Mouse (Mus musculus) limb, embryonic 11.5 days (tissue): Measurements from ENCODE around the gene Nbr1. TPM values are rescaled to one million over a fixed set of nuclear protein-coding genes. Genes with fewer than 3 reads are reported as not detected.

Source experiments
- ATAC-seq: fragments of 200-750 bp; cut with Nextera tagmentation; 2 replicates; pipeline ENCODE4 v1.8.0; 2017; ENCODE audit warnings: low read depth; ENCODE audit not compliant: insufficient number of reproducible peaks, low FRiP score, low TSS enrichment
- DNase-seq: peaks from one replicate; pipeline ENCODE4 v3.0.0-alpha.2; 2015; ENCODE audit warnings: low spot score
- H3K27ac ChIP-seq: fragments of 300-500 bp; sonication (generic); replicated peaks from 2 replicates; pipeline ENCODE4 v1.5.1; 2014; ENCODE audit warnings: low read depth, mild to moderate bottlenecking, low read length
- H3K27me3 ChIP-seq: fragments of 300-500 bp; sonication (generic); 2 replicates; pipeline ENCODE4 v1.6.1; 2014; ENCODE audit warnings: mild to moderate bottlenecking, low read length, mixed read lengths; ENCODE audit not compliant: control insufficient read depth, insufficient read depth
- H3K36me3 ChIP-seq: fragments of 300-500 bp; sonication (generic); 2 replicates; pipeline ENCODE4 v1.6.1; 2014; ENCODE audit warnings: mild to moderate bottlenecking, low read length, moderate library complexity, mixed read lengths; ENCODE audit not compliant: control insufficient read depth, insufficient read depth
- H3K4me1 ChIP-seq: fragments of 300-500 bp; sonication (generic); 2 replicates; pipeline ENCODE4 v1.6.1; 2014; ENCODE audit warnings: low read length, mixed read lengths; ENCODE audit not compliant: control insufficient read depth, insufficient read depth
- H3K4me2 ChIP-seq: fragments of 300-500 bp; sonication (generic); 2 replicates; pipeline ENCODE4 v1.6.1; 2014; ENCODE audit warnings: low read depth, mild to moderate bottlenecking, moderate library complexity; ENCODE audit not compliant: severe bottlenecking
- H3K4me3 ChIP-seq: fragments of 300-500 bp; sonication (generic); 2 replicates; pipeline ENCODE4 v1.5.1; 2014; ENCODE audit warnings: low read depth, low read length
- H3K9ac ChIP-seq: fragments of 300-500 bp; sonication (generic); 2 replicates; pipeline ENCODE4 v1.6.1; 2014; ENCODE audit warnings: mild to moderate bottlenecking, low read length
- H3K9me3 ChIP-seq: fragments of 300-500 bp; sonication (generic); 2 replicates; pipeline ENCODE4 v1.6.1; 2016; ENCODE audit warnings: low read length; ENCODE audit not compliant: control insufficient read depth
- WGBS: fragments of 180-500 bp; shearing (Covaris S2); extraction: QIAGEN DNeasy Blood & Tissue Kit; methylation state at CpG from one replicate; pipeline ENCODE4 v1.1.7; 2014; 5-methylcytosine and 5-hydroxymethylcytosine counted together
- polyA plus RNA-seq: library from polyadenylated mRNA; unstranded; fragments of >200 nt; fragmentation: Nextera tagmentation; extraction: Ambion mirVana; gene quantifications from 2 replicates; pipeline ENCODE4 v1.2.1, GENCODE M21; 2014

Nbr1 gene
- polyA plus RNA-seq, 1 experiment from 2014 or later, result 64.1 TPM

DNA sequence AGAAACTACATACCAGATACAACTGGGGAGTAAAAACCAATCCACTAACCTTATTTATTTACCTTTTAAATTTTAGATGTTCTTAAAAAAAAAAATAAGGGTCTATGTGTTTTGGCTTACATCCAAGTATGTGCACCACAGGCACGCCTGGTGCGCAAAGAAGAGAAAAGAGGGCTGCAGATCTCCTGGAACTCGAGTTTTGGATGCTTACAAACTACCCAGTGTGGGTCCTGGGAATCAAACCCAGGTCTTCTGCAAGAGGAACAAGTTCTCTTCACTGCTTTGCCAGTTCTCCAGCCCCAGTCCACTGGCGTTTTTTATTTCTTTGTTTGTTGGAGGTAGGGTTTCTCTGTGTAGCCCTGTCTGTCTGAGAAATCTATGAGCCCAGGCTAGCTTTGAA is 25.3 kb upstream of the Nbr1 start:
- no peaks in the 10 kb centered on the region for H3K4me1 ChIP-seq
- H3K27me3 ChIP-seq, result no peaks in the 10 kb centered on the region
- H3K9me3 ChIP-seq, result no peaks in the 10 kb centered on the region
- ATAC-seq, result no peak
- H3K36me3 ChIP-seq, result peaks cover 18% of the 10 kb centered on the region
- no peak overlapping the region for H3K9ac ChIP-seq
- 91% methylated on average over 4 of the region's 4 CpGs for WGBS
- no peak overlapping the region for H3K4me3 ChIP-seq
- H3K27ac ChIP-seq, result no peak overlapping the region
- no peak for DNase-seq
- H3K4me2 ChIP-seq, result no peak overlapping the region

DNA sequence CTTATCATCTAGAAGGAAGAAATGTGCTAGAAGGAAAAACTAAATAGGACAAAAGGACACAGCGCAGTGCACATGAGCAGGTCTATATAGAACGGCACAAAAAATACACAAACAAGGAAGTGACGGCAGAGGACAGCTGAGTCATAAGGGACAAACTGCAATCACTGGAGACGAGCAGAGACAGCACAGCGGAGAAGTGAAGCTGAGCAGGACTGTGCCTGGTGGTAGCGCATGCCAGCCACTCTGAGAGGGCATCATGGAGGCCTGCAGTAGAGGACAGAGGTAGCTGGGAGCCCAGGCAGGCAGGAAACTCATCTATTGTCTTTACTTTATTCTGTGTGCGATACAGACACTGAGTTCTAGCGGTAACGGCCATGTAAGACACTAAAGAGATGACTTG is 8.4 kb upstream of the Nbr1 start:
- H3K27ac ChIP-seq, result no peak overlapping the region
- H3K4me1 ChIP-seq, result no peaks in the 10 kb centered on the region
- no peak for DNase-seq
- no peaks in the 10 kb centered on the region; the same call in 1 of the 2 replicates for H3K36me3 ChIP-seq
- no peak overlapping the region for H3K9ac ChIP-seq
- no peak for ATAC-seq
- no peak overlapping the region for H3K4me3 ChIP-seq
- no peak overlapping the region for H3K4me2 ChIP-seq
- H3K9me3 ChIP-seq, result no peaks in the 10 kb centered on the region
- no peaks in the 10 kb centered on the region for H3K27me3 ChIP-seq
- 93% methylated on average over 9 of the region's 9 CpGs for whole genome bisulfite sequencing

DNA sequence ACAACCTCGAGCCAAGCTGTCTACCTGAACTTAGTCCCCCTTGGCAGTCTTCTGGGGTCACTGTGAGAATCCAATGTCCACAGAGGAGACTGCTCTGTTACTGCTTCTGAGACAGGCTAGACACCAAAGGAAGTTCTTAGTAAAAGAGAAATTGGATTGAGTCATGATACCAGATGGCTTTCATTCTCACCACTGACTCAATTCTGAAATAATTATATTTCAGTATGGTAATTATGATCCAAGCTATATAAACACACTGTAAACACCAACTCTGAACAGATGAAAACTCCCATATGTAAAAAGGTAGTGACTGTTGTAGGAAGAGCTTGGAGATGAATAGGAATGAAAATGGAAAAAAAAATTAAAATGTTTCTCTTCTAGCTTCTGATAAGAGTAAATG is 7.8 kb upstream of the Nbr1 start:
- no peak for ATAC-seq
- H3K27ac ChIP-seq, result no peak overlapping the region

DNA sequence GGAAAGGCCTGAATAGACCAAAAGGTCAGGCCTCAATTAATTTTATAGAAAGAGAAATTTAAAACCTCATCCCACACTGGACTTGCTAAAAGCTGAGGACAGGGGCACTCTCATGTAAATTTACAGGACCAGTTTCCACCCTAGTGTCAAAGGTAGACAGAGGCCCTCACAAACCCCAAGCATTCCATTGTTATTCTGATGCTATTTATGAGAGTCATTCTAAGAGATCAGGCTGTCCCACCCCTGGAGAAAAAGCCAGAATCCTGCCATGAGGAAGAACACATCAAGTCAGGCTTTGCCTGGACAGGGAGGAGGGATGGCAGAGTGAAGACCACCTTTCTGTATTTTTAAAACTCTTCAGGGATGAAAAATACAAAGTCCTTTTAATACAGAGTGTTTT is 3.4 kb upstream of the Nbr1 start:
- H3K9ac ChIP-seq, result no peak overlapping the region
- ATAC-seq, result no peak
- H3K9me3 ChIP-seq, result no peaks in the 10 kb centered on the region
- no peaks in the 10 kb centered on the region; the same call in 1 of the 2 replicates for H3K36me3 ChIP-seq
- no peak overlapping the region for H3K4me2 ChIP-seq
- no peak overlapping the region for H3K4me3 ChIP-seq
- H3K27me3 ChIP-seq, result no peaks in the 10 kb centered on the region
- no peak overlapping the region for H3K27ac ChIP-seq
- DNase-seq, result no peak
- no peaks in the 10 kb centered on the region for H3K4me1 ChIP-seq

More for the DNA sequence above, 7.8 kb upstream of the Nbr1 start:
- DNase-seq, result no peak
- no peaks in the 10 kb centered on the region for H3K9me3 ChIP-seq
- no peak overlapping the region for H3K4me3 ChIP-seq
- H3K4me1 ChIP-seq, result no peaks in the 10 kb centered on the region
- no peak overlapping the region for H3K4me2 ChIP-seq
- H3K27me3 ChIP-seq, result no peaks in the 10 kb centered on the region
- no peaks in the 10 kb centered on the region; the same call in 1 of the 2 replicates for H3K36me3 ChIP-seq
- 70% methylated on average over 1 of the region's 1 CpGs for WGBS
- H3K9ac ChIP-seq, result no peak overlapping the region

DNA sequence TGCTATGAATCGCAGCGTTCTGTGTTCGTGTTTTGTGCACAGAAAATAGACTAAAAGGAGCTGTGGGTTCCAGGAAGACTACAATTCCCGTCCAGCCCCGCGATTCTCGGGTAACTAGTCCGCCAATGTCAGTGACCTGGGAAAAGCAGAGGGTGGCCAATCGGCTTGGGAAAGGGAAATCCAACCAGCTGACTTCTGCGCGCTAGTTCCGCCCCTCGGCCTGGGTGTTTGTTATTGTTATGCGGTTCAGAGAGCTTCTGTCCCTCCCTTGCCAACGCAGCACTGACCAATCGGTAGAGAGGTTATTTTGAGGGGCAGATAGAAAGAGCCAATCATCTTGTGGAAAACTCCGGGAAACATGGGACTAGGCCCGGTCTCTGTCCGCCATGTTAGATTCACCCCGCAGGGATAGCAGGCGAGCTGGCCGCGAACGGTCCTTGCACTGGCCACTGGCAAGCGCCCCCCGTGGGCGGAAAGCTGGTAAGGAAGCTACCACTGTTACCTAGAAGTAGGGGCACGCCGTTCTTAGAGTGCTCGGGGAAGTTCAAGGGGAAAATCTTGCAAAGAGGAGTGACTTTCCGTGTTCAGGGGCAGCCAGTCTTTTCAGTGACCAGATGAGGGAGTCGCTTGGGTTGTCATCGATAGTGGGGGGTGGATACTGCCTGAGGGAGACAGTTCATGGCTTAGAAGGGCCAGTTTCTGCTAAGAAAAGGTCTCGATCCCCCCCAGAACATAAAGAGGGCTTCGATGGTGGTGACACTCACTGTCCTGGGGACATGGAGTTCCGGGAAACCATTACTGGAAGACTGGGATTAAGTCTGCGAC is 739 bp downstream of the Nbr1 start:
- no peaks in the 10 kb centered on the region for H3K9me3 ChIP-seq
- H3K4me1 ChIP-seq, result peaks cover 3% of the 10 kb centered on the region; the same call in 1 of the 2 replicates
- peak overlapping the region; percentile 64 for H3K4me2 ChIP-seq
- peak; percentile 97 for ATAC-seq
- H3K27ac ChIP-seq, result peak overlapping the region; percentile 68
- peak overlapping the region; percentile 82 for H3K4me3 ChIP-seq
- H3K36me3 ChIP-seq, result peaks cover 2% of the 10 kb centered on the region; the same call in 1 of the 2 replicates
- DNase-seq, result peak; percentile 96
- peak overlapping the region; percentile 71 for H3K9ac ChIP-seq
- under 1% methylated on average over 37 of the region's 37 CpGs for whole genome bisulfite sequencing
- H3K27me3 ChIP-seq, result no peaks in the 10 kb centered on the region

DNA sequence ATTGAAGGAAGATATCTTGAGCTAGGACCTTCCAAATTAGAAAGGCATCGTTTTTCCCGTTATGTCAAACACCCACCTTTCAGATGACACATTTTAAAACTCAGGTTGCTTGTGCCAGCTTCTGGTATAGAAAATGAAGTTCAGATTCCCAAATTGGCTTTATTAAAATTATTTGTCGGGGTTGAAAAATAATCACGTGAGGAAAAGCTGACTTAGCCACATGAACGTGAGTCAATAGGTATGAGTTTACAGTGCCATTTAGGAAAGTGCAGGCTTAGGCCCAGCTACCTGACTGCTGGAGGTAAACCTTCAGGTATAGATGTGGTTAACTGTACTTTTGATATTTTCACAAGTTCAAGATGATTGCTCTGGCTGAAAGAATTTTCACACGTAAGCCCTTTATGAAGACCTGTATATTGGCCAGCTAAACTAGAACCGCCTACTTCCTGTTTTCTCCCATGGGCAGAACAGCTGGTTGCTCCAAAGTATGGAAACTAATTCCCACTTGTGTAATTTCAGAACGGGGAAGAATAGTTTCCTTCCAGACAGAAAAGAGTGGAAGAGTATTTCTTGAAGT is 1.5 kb downstream of the Nbr1 start:
- no peak for DNase-seq
- no peaks in the 10 kb centered on the region for H3K27me3 ChIP-seq
- peak overlapping the region; percentile 82 for H3K4me3 ChIP-seq
- peak overlapping the region; percentile 64 for H3K4me2 ChIP-seq
- 21% methylated on average over 8 of the region's 8 CpGs for WGBS
- peaks cover 2% of the 10 kb centered on the region; the same call in 1 of the 2 replicates for H3K36me3 ChIP-seq
- peaks cover 3% of the 10 kb centered on the region; the same call in 1 of the 2 replicates for H3K4me1 ChIP-seq
- no peak for ATAC-seq
- H3K9ac ChIP-seq, result peak overlapping the region; percentile 71
- H3K27ac ChIP-seq, result peak overlapping the region; percentile 68
- H3K9me3 ChIP-seq, result no peaks in the 10 kb centered on the region

DNA sequence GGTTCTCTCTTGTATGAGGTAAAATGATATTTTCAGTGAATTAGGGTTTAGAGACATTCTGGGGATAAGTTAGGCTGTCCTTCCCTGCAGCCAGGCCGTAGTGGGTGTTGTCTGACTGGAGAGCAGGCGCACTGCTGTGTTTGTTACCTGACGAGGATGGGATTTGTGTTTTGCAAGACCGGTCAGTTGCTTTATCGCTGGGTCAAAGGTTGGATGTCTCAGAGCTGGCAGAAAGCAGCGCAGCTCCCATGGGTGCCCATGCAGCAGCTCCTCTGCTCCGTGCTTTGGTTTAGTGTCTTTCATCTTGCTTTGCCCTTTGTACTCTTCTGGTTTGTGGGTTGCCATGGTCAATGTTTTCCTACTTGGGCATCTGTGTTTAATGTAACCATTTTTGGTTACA is 4.6 kb downstream of the Nbr1 start:
- Histone ChIP-seq H3K4me1 (peaks cover 3% of the 10 kb centered on the region; the same call in 1 of the 2 replicates), H3K27ac (no peak overlapping the region), H3K4me3 (no peak overlapping the region), H3K36me3 (peaks cover 4% of the 10 kb centered on the region; the same call in 1 of the 2 replicates), H3K4me2 (no peak overlapping the region), H3K9me3 (no peaks in the 10 kb centered on the region), H3K27me3 (no peaks in the 10 kb centered on the region), H3K9ac (no peak overlapping the region)
- ATAC-seq (no peak), DNase-seq (no peak)
- WGBS, result 91% methylated on average over 7 of the region's 7 CpGs

DNA sequence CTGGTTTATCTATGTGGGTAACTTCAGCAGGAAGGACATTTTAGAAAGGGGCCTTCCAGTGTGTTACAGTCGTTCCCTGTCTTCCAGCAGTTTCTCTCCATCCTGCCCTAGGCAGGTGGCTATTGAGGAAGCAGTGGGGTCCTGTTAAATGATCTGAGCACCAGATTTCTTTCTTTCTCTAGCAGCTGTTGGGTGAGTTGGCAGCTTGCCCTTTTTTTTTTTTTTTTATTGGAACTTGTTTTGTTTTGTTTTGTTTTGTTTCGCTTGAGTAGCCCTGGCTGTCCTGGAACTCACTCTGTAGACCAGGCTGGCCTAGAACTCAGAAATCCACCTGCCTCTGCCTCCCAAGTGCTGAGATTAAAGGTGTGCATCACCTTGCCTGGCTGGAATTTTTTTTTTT is 5.0 kb downstream of the Nbr1 start:
- no peaks in the 10 kb centered on the region for H3K27me3 ChIP-seq
- H3K4me2 ChIP-seq, result no peak overlapping the region
- no peak overlapping the region for H3K27ac ChIP-seq
- no peaks in the 10 kb centered on the region for H3K9me3 ChIP-seq
- peaks cover 3% of the 10 kb centered on the region; the same call in 1 of the 2 replicates for H3K4me1 ChIP-seq
- ATAC-seq, result no peak
- H3K4me3 ChIP-seq, result no peak overlapping the region
- 93% methylated on average over 2 of the region's 2 CpGs for WGBS
- no peak for DNase-seq
- peaks cover 4% of the 10 kb centered on the region; the same call in 1 of the 2 replicates for H3K36me3 ChIP-seq
- no peak overlapping the region for H3K9ac ChIP-seq
